Mouse (Mus musculus): Measurements from ENCODE around the gene Apol7e. TPM values are rescaled to one million over a fixed set of nuclear protein-coding genes. Genes with fewer than 3 reads are reported as not detected.

Apol7e gene
- polyA plus RNA-seq, 1 experiment from 2014 or later: not detected

DNA sequence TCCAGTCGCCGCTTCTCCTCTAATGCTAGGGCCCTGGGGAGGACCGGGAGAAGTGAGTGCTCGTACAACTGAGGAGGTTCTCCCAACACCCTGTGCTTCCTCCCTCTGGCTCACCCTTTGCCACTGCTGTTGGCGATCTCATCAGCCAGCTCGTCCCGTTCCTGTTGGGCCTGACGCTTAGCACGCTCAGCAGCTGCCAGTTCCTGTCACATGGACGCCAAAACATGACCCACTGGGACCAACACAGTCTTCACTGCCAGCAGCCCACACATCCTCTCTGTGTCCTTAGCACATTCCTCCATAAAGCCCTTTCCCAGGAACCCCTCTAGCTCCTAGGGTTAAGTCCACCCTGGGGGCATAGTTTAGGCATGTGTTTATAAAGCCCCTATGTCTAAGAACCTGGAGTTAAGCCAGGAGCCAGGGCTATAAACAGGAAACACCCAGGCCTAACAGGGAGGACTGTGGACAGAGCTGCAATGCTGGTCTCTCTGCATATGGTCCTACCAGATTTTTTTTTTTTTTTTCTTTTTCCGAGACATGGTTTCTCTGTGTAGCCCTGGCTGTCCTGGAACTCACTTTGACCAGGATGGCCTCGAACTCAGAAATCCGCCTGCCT lies 65.8 kb downstream of the Apol7e start:
- no peak overlapping the region for H3K9ac ChIP-seq
- ATAC-seq (replicated peaks): no peak
- no peaks in the 10 kb centered on the region for H3K9me3 ChIP-seq
- no peak overlapping the region for H3K27ac ChIP-seq
- WGBS: 81% methylated on average over 13 of the region's 13 CpGs
- H3K27me3 ChIP-seq (replicated peaks): no peaks in the 10 kb centered on the region
- peaks cover 30% of the 10 kb centered on the region for H3K36me3 ChIP-seq (replicated peaks)
- H3K4me3 ChIP-seq: no peak overlapping the region
- no peak overlapping the region for H3K4me2 ChIP-seq
- H3K4me1 ChIP-seq: no peaks in the 10 kb centered on the region

DNA sequence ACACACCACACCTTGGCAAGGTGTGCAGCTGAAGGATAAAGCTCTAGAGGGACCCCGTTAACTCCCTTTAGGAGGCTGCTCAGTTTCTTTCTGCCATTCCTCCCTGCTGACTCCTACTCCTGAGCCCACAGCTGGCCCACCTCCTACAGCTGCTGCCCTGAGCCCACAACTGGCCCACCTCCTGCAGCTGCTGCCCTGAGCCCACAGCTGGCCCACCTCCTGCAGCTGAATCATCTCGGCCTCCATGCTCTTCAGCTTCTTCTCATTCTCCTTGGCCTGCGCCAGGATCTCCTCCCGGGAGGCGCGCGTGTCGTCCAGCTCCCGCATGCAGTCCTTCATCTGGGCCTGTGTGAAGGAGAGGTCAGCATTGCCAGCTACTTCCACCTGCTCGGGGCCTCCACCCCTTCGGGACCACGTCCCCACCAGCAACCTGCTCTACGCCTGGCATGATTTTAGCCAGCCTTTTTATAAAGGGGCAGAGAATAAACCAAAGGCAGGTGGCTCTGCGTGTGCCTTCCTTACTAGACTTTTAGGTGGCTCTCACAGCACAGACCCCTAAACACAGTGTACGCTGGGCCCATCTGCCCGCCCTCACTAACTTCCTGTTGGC lies 66.9 kb downstream of the Apol7e start:
- H3K4me1 ChIP-seq: no peaks in the 10 kb centered on the region
- WGBS: 95% methylated on average over 16 of the region's 16 CpGs
- no peak overlapping the region for H3K27ac ChIP-seq
- no peaks in the 10 kb centered on the region for H3K27me3 ChIP-seq (replicated peaks)
- no peaks in the 10 kb centered on the region for H3K9me3 ChIP-seq
- H3K9ac ChIP-seq: no peak overlapping the region
- ATAC-seq (replicated peaks): no peak
- no peak overlapping the region for H3K4me2 ChIP-seq
- H3K36me3 ChIP-seq (replicated peaks): peaks cover 40% of the 10 kb centered on the region
- no peak overlapping the region for H3K4me3 ChIP-seq

DNA sequence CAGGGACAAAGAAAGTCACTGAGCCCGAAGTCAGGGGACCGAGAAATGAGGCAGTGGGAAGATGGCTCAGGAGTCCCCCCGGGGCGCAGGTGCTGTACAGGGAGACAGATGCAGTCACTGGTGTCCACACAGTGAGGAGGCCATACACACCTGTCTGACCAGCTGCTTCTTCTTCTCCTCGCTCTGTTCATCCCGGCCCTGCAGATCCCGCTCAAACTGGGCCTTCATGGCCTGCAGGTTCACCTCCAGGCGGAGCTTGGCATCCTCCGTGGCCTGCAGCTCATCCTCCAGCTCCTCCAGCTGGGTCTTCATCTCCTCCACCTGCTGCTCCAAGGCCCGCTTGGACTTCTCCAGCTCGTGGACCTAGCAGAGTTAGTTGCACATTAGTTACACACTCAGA lies 68.3 kb downstream of the Apol7e start:
- WGBS: 96% methylated on average over 11 of the region's 11 CpGs
- no peaks in the 10 kb centered on the region for H3K4me1 ChIP-seq
- H3K27me3 ChIP-seq (replicated peaks): no peaks in the 10 kb centered on the region
- no peak overlapping the region for H3K27ac ChIP-seq
- peaks cover 49% of the 10 kb centered on the region for H3K36me3 ChIP-seq (replicated peaks)
- H3K4me3 ChIP-seq: no peak overlapping the region
- no peaks in the 10 kb centered on the region for H3K9me3 ChIP-seq
- no peak for ATAC-seq (replicated peaks)
- no peak overlapping the region for H3K4me2 ChIP-seq
- H3K9ac ChIP-seq: no peak overlapping the region

Other genes starting within 250 kb of the Apol7e start
- gene Apol10a, start 221.8 kb upstream of the Apol7e start, polyA plus RNA-seq (2015; fragmentation: Nextera tagmentation; extraction: Ambion mirVana): not detected in 2 replicates
- gene Apol11a, start 190.6 kb upstream of the Apol7e start, polyA plus RNA-seq (2015; fragmentation: Nextera tagmentation; extraction: Ambion mirVana): not detected in 2 replicates
- gene Apol7c, start 165.5 kb upstream of the Apol7e start, polyA plus RNA-seq (2015; fragmentation: Nextera tagmentation; extraction: Ambion mirVana): not detected in 2 replicates
- not detected in 2 replicates for gene 1700025B11Rik, start 137.0 kb upstream of the Apol7e start, polyA plus RNA-seq (2015; fragmentation: Nextera tagmentation; extraction: Ambion mirVana)
- gene Apol10b, start 102.7 kb upstream of the Apol7e start, polyA plus RNA-seq (2015; fragmentation: Nextera tagmentation; extraction: Ambion mirVana): 0.15 and 0.17 TPM in 2 replicates
- not detected in 2 replicates for gene Gm36245, start 99.6 kb upstream of the Apol7e start, polyA plus RNA-seq (2015; fragmentation: Nextera tagmentation; extraction: Ambion mirVana)
- gene Apol11b, start 55.6 kb upstream of the Apol7e start, polyA plus RNA-seq (2015; fragmentation: Nextera tagmentation; extraction: Ambion mirVana): not detected in 2 replicates
- not detected in 2 replicates for gene Apol9b, start 30.2 kb downstream of the Apol7e start, polyA plus RNA-seq (2015; fragmentation: Nextera tagmentation; extraction: Ambion mirVana)
- gene Apol8, start 58.1 kb downstream of the Apol7e start, polyA plus RNA-seq (2015; fragmentation: Nextera tagmentation; extraction: Ambion mirVana): 0.18 and 0.23 TPM in 2 replicates
- gene Myh9, start 143.3 kb downstream of the Apol7e start, polyA plus RNA-seq (2015; fragmentation: Nextera tagmentation; extraction: Ambion mirVana): 11.9 and 14.2 TPM in 2 replicates
- gene Txn2, start 230.1 kb downstream of the Apol7e start, polyA plus RNA-seq (2015; fragmentation: Nextera tagmentation; extraction: Ambion mirVana): 203 and 229 TPM in 2 replicates